Mouse (Mus musculus) neural tube, embryonic 11.5 days (tissue): ENCODE measurements around the gene Dap3. TPM values are rescaled to one million over a fixed set of nuclear protein-coding genes. Genes with fewer than 3 reads are reported as not detected.
"Not testable (repeated sequence)": the region's sequence is repeated elsewhere in the genome, so short reads cannot be mapped to it uniquely, and the experiment has no call there.

Experiments
- ATAC-seq: fragments of 200-750 bp; cut with Nextera tagmentation; 2 replicates; pipeline ENCODE4 v1.8.0; 2017; ENCODE audit warnings: moderate number of reproducible peaks, mild to moderate bottlenecking, moderate TSS enrichment, moderate library complexity; ENCODE audit not compliant: insufficient read depth, low FRiP score, low TSS enrichment
- DNase-seq: peaks from one replicate; pipeline ENCODE4 v3.0.0-alpha.2; 2015; ENCODE audit warnings: low spot score
- H3K27ac ChIP-seq: fragments of 300-500 bp; sonication (generic); 2 replicates; pipeline ENCODE4 v1.5.1; 2014; ENCODE audit warnings: low read depth, mild to moderate bottlenecking, low read length
- H3K27me3 ChIP-seq: fragments of 300-500 bp; sonication (generic); 2 replicates; pipeline ENCODE4 v1.6.1; 2014; ENCODE audit warnings: mild to moderate bottlenecking, low read length, mixed read lengths; ENCODE audit not compliant: control insufficient read depth, insufficient read depth
- H3K36me3 ChIP-seq: fragments of 300-500 bp; sonication (generic); 2 replicates; pipeline ENCODE4 v1.6.1; 2014; ENCODE audit warnings: mild to moderate bottlenecking, low read length, moderate library complexity, mixed read lengths; ENCODE audit not compliant: control insufficient read depth, insufficient read depth
- H3K4me1 ChIP-seq: fragments of 300-500 bp; sonication (generic); 2 replicates; pipeline ENCODE4 v1.6.1; 2014; ENCODE audit warnings: low read length, mixed read lengths; ENCODE audit not compliant: control insufficient read depth, insufficient read depth
- H3K4me2 ChIP-seq: fragments of 300-500 bp; sonication (generic); 2 replicates; pipeline ENCODE4 v1.6.1; 2014; ENCODE audit warnings: low read depth, mild to moderate bottlenecking, moderate library complexity
- H3K4me3 ChIP-seq: fragments of 300-500 bp; sonication (generic); 2 replicates; pipeline ENCODE4 v1.5.1; 2014; ENCODE audit warnings: low read depth, low read length
- H3K9ac ChIP-seq: fragments of 300-500 bp; sonication (generic); 2 replicates; pipeline ENCODE4 v1.6.1; 2014; ENCODE audit warnings: mild to moderate bottlenecking, low read length
- H3K9me3 ChIP-seq: fragments of 300-500 bp; sonication (generic); 2 replicates; pipeline ENCODE4 v1.6.1; 2016; ENCODE audit warnings: low read length; ENCODE audit not compliant: control insufficient read depth
- WGBS: fragments of 180-500 bp; shearing (Covaris S2); extraction: QIAGEN DNeasy Blood & Tissue Kit; methylation state at CpG from one replicate; pipeline ENCODE4 v1.1.7; 2014; 5-methylcytosine and 5-hydroxymethylcytosine counted together
- polyA plus RNA-seq: library from polyadenylated mRNA; unstranded; fragments of >200 nt; fragmentation: Nextera tagmentation; extraction: Ambion mirVana; gene quantifications from 2 replicates; pipeline ENCODE4 v1.2.1, GENCODE M21; 2014

The Dap3 gene
- polyA plus RNA-seq = 165 and 168 TPM in 2 replicates

- no peaks in the 10 kb centered on the region for H3K27me3 ChIP-seq
- under 1% methylated on average over 35 of the region's 64 CpGs for WGBS
- peak within 1 kb of the TSS; percentile 64 for H3K4me3 ChIP-seq
- peaks cover 8% of the 10 kb centered on the region for H3K4me1 ChIP-seq
- no peaks in the 10 kb centered on the region for H3K9me3 ChIP-seq
- H3K36me3 ChIP-seq = no peaks in the 10 kb centered on the region
- ATAC-seq (peak; percentile 76), DNase-seq (peak; percentile 85)
- peak within 1 kb of the TSS; percentile 67 for H3K4me2 ChIP-seq
- peak within 1 kb of the TSS; percentile 87 for H3K9ac ChIP-seq
- peak within 1 kb of the TSS; percentile 97 for H3K27ac ChIP-seq
These were observed at the start of gene Dap3, which contains the start of gene Ash1l for GRCm38 (mm10) chr3:88950576-88951326. Gene Dap3 (minus strand): TSS chr3:88951181. Gene Ash1l (plus strand): TSS chr3:88950622.

- DNase-seq = no peak
- ATAC-seq = no peak
- no peak overlapping the region for H3K27ac ChIP-seq
These were observed 41.8 kb upstream of the Dap3 start for GRCm38 (mm10) chr3:88992793-88993192.

GRCm38 (mm10) chr3:88983921-88984381 is 33.0 kb upstream of the Dap3 start:
- DNase-seq (peak; percentile 63), ATAC-seq (peak; percentile 82)
- H3K4me2 ChIP-seq = no peak overlapping the region
- WGBS = 13% methylated on average over 4 of the region's 4 CpGs
- no peaks in the 10 kb centered on the region for H3K27me3 ChIP-seq
- H3K9ac ChIP-seq = no peak overlapping the region
- H3K4me3 ChIP-seq = no peak overlapping the region
- H3K27ac ChIP-seq = peak overlapping the region; percentile 61; the same call in 1 of the 2 replicates
- H3K9me3 ChIP-seq = no peaks in the 10 kb centered on the region
- H3K36me3 ChIP-seq = peaks cover 2% of the 10 kb centered on the region; the same call in 1 of the 2 replicates
- peaks cover 3% of the 10 kb centered on the region; the same call in 1 of the 2 replicates for H3K4me1 ChIP-seq

More at GRCm38 (mm10) chr3:88992793-88993192, 41.8 kb upstream of the Dap3 start:
- H3K4me2 ChIP-seq = no peak overlapping the region
- no peaks in the 10 kb centered on the region for H3K36me3 ChIP-seq
- H3K4me3 ChIP-seq = no peak overlapping the region
- whole genome bisulfite sequencing = 94% methylated on average over 2 of the region's 2 CpGs
- no peak overlapping the region for H3K9ac ChIP-seq
- H3K9me3 ChIP-seq = no peaks in the 10 kb centered on the region
- no peaks in the 10 kb centered on the region for H3K4me1 ChIP-seq
- H3K27me3 ChIP-seq = no peaks in the 10 kb centered on the region

- H3K36me3 ChIP-seq = peaks cover 2% of the 10 kb centered on the region; the same call in 1 of the 2 replicates
- H3K4me2 ChIP-seq = no peak overlapping the region
- H3K4me1 ChIP-seq = peaks cover 3% of the 10 kb centered on the region; the same call in 1 of the 2 replicates
- 96% methylated on average over 8 of the region's 8 CpGs for WGBS
- no peak overlapping the region for H3K27ac ChIP-seq
- no peaks in the 10 kb centered on the region for H3K27me3 ChIP-seq
- H3K9ac ChIP-seq = no peak overlapping the region
- no peaks in the 10 kb centered on the region for H3K9me3 ChIP-seq
- ATAC-seq (no peak), DNase-seq (no peak)
- no peak overlapping the region for H3K4me3 ChIP-seq
These were observed 30.4 kb upstream of the Dap3 start for GRCm38 (mm10) chr3:88981206-88982010.

- no peaks in the 10 kb centered on the region for H3K36me3 ChIP-seq
- no peak overlapping the region for H3K9ac ChIP-seq
- no peaks in the 10 kb centered on the region for H3K9me3 ChIP-seq
- ATAC-seq (no peak), DNase-seq (no peak)
- H3K4me3 ChIP-seq = no peak overlapping the region
- WGBS = 94% methylated on average over 2 of the region's 2 CpGs
- no peak overlapping the region for H3K27ac ChIP-seq
- no peak overlapping the region for H3K4me2 ChIP-seq
- H3K27me3 ChIP-seq = no peaks in the 10 kb centered on the region
- no peaks in the 10 kb centered on the region for H3K4me1 ChIP-seq
These were observed 24.0 kb upstream of the Dap3 start for GRCm38 (mm10) chr3:88975012-88975411.

- not testable (repeated sequence) for H3K27me3 ChIP-seq, H3K4me1 ChIP-seq, H3K36me3 ChIP-seq, H3K4me3 ChIP-seq, DNase-seq, H3K9me3 ChIP-seq, ATAC-seq, H3K27ac ChIP-seq, H3K9ac ChIP-seq, H3K4me2 ChIP-seq
These were observed 12.2 kb upstream of the Dap3 start for GRCm38 (mm10) chr3:88963211-88963610.

GRCm38 (mm10) chr3:88953736-88954135 is 2.8 kb upstream of the Dap3 start:
- Histone ChIP-seq H3K9me3 (no peaks in the 10 kb centered on the region), H3K27ac (no peak overlapping the region), H3K4me1 (peaks cover 8% of the 10 kb centered on the region), H3K4me2 (no peak overlapping the region), H3K36me3 (no peaks in the 10 kb centered on the region), H3K27me3 (no peaks in the 10 kb centered on the region), H3K4me3 (no peak overlapping the region), H3K9ac (no peak overlapping the region)
- DNase-seq (no peak), ATAC-seq (no peak)

- 92% methylated on average over 4 of the region's 4 CpGs for WGBS
- Histone ChIP-seq H3K4me3 (no peak overlapping the region), H3K9me3 (no peaks in the 10 kb centered on the region), H3K4me2 (no peak overlapping the region), H3K27me3 (no peaks in the 10 kb centered on the region), H3K4me1 (peaks cover 8% of the 10 kb centered on the region), H3K9ac (no peak overlapping the region), H3K27ac (no peak overlapping the region), H3K36me3 (no peaks in the 10 kb centered on the region)
- DNase-seq (no peak), ATAC-seq (no peak)
These were observed 2.3 kb upstream of the Dap3 start for GRCm38 (mm10) chr3:88953246-88953645.
